Mouse (Mus musculus): Measurements from ENCODE around the gene Sned1.
"Not testable (repeated sequence)": the region's sequence is repeated elsewhere in the genome, so short reads cannot be mapped to it uniquely, and the experiment has no call there.

Gene Sned1

DNA sequence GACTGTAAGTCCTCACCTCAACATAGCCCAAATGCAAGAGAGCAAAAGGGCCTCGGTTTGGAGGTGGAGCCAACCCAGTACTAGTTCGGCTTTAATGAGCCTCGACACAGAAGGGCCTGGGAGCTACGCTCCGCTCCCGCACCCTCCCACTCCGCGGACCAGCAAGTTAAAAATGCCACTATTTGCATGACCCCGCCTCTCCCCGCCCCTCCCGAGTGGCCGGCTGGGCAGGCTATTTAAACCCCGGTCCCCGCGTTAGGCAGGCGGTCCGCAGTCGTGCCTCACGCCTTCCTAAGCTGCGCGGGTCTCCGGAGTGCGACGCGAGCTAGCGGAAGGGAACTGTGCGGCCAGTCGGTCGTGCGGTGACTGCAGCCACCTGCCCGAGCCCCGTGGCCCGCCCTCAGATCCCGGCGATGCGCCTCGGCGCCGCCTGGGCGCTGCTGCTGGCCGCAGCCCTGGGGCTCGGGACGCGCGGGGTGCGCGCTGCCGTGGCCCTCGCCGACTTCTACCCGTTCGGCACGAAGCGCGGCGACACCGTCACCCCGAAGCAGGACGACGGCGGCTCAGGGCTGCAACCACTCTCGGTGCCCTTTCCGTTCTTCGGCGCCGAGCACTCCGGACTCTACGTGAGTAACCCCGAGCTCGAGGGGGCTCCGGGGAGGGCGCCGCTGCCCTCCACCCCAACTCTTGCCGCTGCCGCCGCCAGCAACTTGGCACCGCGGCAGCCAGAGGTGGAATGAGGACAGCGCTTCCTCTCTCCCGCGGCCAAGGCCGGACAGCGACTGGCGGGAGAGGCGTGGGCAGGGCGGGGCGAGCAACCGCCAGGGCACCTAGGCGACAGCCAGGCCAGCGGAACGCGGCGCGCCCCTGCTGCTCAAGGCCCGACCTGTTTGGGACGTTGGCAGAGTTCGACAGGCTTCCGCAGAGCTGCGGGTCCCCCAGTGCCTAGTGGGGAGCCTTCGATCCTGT is at the start of gene Sned1:
Sned1 (plus strand) TSS at position 266 of the 969 bp plus-strand sequence.
- peak; percentile 99 for DNase-seq

DNA sequence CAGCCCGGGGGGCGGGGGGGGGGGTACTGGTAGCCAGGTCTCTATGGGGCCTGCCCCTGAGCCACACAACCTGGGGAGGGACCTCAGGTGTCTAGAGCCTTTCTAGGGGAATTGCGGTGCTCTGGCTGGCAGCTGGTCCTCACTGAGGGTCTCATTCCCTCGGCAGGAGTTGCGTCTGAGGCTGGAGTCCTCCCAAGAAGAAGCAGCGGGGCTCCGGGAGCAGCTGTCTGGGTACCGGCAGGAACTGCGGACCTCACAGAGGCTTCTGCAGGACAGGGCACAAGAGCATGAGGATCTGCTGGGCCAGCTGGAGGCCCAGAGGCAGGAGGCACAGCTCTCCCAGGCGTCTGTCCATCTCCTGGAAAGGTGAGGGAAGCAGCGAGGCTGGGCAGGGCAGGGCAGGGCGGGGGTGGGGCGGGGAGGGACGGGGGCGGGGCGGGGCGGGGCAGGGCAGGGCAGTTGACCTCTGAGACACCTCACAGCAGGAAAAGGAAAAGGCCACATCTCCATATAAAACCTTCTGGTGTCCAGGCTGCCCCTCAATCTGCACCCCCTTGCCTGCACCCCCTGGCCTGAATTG is 44.8 kb upstream of the Sned1 start:
- no peak for DNase-seq

DNA sequence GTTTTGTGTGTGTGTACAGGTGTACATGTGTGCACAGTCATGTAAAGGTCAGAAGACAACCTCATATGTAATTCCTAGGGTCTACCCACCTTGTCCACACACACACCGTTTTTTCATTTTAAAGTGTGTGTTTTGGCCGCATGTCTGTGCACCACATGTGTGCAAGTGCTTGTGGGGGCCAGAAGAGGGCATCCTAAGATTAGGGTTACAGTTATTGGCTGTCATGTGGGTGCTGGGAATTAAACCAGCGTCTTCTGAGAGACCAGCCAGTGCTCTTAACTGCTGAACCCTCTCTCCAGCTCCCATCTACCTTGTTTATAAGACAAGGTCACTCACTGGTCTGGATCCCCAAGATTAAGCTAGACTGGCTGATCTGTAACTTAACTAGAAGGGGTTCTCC is 40.7 kb upstream of the Sned1 start:
- no peak for DNase-seq

DNA sequence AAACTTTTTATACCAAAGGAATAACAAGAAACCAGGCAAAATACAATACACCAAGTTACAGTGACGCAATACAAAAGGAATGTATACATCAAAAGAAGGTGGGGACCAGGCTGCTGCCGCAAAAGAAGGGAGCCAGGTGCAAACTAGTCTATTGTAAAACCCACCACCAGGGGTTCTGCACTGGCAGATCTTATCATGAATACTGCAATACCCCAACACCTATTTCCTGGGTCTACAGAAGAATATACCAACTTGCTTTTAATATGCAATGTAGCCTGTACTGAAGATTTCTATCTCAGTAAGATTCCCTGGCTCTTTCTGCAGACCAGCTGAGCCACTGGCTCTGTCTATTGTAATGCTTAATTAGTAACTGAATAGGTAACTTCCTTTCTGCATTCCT is 38.2 kb upstream of the Sned1 start:
- DNase-seq: not testable (repeated sequence)

DNA sequence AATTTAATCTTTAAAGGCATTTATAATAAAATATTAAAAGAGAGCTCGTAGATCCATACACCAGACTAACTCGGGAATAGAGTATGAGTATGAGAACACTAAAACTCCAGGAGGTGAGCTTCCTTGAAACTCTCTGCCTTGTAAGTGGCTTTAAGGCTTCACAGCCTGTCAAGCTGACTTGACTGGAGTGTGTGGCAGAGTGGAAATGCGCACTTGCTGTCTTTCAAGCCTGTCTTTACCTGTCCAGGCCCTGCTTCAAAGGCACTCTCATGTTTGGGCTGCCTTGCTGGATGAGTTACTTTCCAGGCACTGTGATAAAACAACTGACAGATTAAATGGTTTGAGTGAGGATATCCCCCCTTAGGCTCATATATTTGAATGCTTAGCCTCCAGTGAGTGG is 37.7 kb upstream of the Sned1 start:
- DNase-seq: no peak

DNA sequence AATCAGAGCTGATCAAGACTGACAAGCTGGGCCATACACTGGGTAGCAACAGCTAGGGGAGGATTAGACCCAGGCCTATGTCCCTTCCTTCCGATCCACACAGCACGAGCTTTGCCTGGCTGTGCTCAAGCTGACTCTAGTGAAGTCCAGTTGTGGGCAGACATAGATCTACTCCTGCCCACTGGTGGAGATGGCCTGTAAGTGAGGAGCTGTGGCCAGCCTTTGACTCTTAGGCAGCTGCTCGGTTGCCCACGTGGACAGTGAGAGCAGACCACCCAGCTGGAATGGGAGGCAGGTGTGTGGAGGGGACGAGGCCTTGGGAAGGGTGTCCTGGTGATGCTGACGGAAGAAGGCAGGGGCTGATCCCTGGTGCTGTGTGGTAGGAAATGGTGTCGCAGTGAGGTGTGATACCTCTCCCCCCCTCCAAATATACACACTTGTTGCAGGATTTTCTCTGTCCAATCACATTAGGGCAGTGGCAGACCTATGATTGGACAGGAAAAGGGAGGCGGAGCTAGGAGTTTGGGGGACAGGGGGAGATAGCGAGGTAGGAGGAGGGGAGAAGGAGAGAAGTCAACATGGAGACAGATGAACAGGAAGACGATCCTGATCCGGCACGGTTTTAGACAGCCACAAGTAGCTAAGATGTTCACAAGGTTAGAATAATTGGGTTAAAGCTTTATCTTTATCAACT is 29.2 kb upstream of the Sned1 start:
- no peak for DNase-seq

DNA sequence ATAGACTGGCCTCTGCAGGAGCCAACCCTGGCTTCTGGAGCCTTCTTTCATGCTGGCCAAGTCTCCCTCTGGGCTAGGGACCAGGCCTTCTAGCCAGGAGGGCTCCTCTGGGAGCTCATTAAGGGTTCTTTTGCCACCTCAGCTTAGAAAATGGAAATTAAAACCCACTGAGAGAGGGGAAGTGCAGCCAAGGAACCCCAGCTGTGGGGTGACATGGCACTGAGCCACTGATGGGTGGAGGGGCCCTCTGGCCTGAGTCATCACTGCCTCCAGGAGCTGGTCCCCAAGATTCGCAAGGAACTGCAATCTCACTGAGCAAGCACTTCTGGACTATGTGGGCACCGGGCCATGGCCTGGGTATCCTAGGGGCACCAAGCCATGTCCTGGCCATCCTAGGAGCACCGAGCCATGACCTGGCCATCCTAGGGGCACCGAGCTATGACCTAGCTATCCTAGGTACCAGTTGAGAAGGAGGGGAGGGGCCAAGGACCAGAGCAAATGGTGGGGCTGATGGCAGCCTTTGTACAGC is 28.0 kb upstream of the Sned1 start:
- DNase-seq: peak; percentile 93

DNA sequence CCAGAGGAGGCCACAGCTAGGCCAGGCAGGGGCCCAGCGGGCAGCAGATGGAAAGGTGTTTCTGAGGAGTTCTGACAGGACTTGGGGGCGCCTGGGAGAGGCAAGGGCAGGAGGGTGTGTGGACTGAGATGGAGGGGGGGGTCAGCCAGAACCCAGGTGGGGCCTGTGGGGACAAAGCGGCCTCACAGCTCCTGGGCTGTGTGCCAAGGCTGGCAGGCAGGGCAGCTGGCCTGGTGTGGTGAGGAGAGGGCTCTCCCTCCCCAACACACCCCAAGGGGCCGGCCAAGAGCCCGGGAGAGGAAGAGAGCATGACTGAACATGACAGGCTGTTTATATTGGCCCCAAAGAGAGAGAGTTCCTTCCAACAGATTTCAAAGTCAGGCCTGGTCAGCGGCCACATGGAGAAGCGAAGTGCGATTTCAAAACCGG is 25.4 kb upstream of the Sned1 start:
- peak; percentile 99 for DNase-seq

DNA sequence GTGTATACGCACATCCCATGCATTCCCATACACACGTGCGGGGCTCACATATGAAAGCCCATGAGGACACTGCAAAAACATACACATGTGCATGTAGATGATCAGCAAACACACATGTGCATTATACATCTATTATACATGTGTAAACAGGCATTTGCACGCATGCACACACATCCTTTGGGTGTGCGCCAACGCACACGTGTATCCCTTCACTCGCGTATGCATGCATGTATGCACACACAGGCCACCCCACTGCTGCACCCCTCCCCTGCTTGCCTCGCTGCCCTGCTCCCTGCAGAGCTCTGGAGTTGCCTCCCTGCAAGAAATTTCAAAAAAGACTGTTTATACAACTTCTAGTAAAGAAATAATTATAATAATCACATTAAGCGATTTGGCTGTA is 24.6 kb upstream of the Sned1 start:
- no peak for DNase-seq

DNA sequence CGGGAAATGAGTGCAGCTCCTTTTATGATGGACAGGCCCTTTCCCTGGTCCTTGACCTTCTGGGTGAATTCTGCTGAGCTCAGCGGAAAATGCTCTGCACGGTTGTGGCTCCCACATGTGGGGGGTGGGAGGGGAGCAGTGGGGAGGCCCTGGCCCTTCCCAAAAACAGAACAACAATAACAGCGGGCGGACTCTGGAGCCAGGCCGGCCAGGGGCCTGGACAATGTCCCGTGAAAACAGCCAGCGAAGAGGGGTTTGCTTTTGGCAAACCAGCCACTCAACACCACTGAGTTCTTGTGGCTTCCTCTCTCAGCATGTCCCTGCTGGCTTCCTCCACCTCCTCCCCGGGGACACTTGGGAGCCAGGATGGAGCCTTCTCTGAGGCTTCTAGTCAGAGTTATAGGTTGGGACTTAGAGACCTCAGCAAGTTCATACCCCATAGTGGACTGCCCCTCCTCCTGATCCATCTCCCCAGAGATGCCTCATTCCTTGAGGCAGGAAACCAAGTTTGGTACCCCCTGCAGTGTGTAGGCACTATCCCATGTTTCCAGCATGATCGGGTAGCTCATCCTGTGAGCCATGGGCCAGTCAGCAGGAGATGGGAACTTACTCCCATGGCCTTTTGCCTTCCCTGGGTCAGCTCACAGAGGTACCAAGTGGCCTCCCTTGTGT is 24.0 kb upstream of the Sned1 start:
- peak; percentile 98 for DNase-seq

DNA sequence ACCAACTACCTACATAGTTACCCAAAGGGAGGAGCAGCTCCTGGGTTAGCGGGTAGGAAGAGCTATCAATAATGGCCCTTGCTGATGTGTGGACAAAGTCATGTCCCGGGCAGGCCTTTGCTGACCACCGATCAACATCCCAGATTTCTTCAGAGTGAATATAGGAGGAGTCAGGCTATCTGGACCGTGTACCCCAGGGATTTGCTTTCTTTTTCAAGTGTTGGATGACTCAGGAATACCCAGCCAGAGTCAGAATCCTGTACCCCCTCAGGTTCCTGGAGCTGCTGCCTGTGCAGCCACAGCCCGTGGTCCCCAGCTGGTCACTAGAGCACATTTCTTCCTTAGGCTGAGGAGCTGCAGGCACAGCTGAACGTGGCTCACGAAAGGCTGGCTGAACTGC is 23.2 kb upstream of the Sned1 start:
- no peak for DNase-seq

DNA sequence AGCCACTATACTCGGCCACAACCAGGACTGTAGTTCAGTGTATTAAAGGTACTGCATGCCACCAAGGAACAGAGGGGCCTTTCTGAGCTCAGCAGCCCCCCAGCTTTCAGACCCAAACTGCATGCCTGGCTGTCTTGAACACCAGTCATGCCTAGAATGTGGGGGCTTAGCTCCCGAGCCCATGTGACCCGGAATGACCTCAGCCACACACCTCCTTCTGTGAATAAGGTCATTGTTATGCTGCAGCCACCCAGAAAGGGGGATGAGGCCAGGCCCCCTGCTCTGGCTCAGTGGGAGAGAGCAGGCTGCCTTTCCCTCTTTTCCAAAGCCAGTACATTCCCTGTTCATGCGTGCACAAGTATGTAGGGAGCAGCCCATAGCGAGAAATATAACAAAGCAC is 21.0 kb upstream of the Sned1 start:
- DNase-seq: no peak

DNA sequence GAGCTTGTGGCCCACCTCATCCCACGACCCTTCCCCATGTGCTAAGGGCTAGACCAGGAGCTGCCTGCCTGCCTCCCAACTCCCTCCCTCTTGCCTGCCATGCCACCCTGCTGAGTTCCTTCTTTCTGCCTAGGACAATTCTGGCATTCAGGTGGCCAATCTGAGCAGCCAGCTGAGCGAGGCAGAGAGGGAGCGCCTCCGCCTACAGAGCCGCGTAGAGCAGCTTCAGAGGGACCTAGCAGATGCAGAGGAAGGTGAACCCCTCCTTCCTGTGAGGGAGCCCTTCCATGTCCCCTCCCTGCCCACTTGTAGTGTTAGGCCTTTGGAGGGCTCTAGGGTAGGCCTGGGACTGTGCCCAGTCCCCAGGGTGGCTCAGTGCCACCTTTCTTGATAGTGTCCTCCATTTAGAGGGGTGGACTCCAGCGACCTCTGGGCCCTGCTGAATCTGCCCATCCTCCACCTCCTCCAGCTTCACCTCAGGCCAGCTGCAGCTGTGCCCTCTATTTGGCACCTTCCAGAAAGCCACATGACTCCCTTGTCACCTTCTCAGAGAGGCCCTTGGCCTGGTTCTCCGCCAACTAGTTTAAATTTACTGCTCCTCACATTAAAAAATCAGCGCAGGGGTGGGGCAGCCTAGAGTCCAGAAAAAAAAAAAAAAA is 18.7 kb upstream of the Sned1 start:
- DNase-seq: peak; percentile 96

DNA sequence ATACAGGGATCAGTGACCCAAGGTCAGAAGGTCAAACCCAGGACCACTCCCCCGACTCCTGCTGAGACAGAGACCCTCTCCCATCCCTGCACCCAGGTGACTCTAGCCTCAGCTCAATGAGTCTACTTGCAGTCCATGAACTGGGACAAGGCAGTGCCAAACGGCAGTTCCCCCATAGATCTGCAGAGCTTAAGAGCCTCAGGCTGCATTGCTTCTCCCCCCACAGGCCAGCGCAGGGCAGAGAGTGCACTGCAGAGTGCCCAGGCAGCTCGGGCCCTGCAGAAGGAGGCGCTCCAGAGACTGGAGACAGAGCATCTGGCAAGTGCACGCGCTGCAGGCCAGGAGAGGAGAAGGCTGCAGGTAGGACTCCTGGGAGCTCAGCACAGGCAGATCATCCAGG is 18.1 kb upstream of the Sned1 start:
- no peak for DNase-seq

DNA sequence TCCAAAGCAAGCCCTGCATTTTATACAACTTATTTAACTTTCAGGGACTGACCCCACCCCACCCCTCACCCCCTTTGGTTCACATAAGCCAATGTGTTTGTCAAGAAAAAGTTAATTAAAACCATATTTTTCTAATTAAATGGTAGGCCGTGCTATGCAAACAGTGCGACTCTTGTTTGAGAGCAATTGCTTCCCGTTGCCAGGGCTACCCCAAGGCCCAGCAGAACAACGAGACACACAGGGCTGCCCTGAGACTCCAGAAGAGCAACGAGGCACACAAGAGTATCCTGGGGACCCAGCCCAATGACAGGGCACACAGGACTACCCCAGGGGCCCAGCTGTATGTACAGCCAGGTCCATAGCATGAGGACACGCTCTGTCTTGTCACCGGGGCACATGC is 14.9 kb upstream of the Sned1 start:
- no peak for DNase-seq

DNA sequence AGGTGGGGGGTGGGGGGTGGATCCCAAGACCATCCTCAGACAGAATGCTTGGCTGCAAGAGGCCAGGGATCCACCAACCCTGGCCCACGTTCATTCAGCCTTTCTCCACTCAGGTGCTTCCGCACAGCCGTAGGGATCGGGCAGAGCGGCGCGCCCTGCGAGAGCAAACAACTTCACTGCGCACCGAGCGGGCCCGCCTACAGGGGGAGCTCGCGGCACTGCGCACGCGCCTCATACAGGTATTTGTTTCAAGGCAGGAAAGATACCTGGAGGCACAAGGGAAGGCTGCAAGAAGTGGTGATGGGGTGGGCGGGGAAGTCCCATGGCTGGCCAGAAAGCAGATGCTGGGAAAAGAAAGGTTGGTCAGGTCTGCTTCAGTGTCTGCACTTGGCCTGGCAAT is 11.7 kb upstream of the Sned1 start:
- DNase-seq: no peak

DNA sequence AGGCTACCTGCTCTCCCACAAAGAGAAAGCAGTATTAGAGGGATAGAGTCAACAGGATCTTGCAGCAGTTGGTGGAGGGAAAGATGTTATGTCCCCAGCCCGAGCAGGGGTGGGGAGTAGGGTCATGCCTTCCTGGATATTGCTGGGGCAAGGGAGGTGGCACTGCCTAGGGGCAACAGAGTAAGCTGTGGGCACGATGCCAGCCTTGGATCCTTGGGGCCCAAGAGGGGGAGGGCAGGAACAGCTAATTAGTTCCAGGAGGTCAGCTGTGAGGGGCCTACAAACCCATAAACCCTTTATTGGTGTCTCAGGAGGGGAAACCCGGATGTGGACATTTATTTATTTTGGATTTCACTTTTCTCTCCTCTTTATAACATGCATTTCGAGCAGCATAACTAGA is 10.4 kb upstream of the Sned1 start:
- no peak for DNase-seq

DNA sequence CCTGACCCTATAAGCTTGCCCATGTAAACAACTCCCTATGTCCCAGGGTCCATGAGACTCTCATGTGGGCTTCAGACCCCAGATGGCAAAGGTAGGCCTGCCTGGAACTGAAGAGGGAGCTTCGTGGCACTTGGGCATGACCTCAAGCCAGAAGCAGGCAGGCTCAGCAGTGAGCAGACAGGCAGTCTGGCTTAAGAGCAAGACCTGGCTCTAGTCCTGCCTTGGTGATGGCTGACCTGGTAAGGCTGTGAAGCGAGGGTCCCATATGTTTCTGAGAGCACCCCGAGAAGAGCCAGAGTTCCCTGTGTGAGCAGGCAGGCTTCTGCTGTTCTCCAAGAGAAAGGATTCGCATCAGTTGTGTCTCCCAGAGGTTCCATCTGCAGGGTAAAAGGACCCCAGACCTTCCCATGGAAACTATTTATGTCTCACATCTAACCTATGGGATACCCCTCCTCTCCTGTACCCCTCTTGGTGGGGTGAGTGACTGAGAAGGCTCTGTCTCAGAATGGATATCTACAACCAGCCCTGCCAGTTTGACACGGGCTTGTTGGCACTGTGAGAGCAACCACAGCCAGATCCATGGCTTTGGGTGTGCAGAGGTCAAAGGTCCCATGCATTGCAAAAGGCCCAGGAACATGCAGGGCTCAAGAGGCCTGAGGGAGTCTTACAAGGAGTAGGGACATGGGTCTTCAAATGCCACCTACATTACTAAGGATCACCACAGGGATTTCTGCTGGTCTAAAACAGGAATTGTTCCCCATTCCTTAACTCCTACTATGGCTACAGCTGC is 9.7 kb upstream of the Sned1 start:
- no peak for DNase-seq

DNA sequence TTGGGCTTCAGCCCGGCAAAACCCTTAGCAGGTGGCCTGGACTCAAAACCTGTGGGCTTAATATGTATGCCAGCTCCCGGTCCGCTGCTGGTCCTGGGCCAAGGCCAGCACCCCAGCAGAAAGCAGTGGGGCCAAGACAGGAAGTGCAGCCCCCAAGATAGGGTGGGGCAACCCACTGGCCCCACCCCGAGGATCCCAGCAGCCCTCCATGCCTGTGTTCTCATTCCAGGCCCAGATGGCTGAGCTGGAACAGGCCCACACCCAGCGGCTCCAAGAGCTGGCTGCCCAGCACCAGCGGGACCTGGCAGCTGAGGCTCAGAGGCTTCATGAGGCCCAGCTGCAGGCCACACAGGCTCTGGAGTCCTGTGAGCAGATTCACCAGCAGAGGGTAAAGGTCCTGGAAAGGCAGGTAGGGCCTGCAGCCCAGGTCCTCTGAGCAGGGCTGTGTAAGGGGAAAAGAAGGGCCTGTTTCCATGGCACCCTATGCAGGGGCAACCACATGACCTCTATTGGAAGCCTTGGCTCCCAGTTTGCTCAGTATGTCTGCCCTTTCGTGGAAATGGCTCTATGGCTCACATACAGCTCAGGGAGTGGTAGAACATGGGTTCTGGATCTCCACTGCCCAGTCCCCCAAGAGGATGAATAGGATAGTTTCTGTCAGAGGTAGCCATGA is 8.2 kb upstream of the Sned1 start:
- DNase-seq: no peak

DNA sequence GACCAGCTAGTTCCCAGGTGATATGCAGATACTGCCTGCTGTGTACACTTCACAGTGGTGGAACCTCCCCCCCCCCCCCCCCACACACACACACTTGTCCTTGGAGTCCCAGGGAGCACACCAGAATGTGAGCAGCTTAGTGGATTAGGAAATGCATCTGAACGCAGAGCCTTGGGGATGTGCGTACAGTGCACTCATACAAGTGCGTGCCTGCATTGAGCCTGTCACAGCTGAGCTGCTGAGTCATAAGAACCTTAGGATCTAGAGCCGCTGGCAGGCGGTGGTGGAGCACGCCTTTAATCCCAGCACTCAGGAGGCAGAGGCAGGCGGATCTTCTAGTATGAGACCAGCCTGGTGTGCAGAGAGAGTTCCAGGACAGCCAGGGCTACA is 7.7 kb upstream of the Sned1 start:
- no peak for DNase-seq

DNA sequence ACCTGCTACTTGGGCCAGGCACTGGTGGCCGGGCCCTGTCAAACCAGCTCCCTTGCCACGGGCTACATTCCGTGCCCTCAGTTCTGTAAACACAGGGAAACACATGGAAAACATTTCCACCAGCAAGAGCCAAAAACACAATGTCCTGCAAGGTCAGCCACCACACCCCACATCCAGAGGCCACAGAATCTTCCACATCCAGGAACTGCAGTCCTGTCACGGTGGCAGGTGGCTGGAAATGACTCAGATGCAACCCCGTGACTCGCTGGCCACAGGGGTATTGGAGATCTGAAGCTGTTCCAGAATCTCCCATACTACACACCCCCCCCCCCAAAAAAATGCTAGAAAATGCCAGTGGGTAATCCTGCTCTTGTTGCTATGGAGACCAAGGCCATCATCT is 6.4 kb upstream of the Sned1 start:
- peak; percentile 94 for DNase-seq
